Mouse (Mus musculus) ovary, postnatal 14 days (tissue): ENCODE measurements at regions not wholly inside any gene's neighbourhood (a gene's known extent, or its start where the extent isn't known, plus 50 kb on each side); places are given as distances from the start of the nearest gene placed in this dataset.

ENCODE experiments used
- DNase-seq: peaks from one replicate; pipeline ENCODE4 v3.0.0; 2022; ENCODE audit warnings: low spot score

DNA sequence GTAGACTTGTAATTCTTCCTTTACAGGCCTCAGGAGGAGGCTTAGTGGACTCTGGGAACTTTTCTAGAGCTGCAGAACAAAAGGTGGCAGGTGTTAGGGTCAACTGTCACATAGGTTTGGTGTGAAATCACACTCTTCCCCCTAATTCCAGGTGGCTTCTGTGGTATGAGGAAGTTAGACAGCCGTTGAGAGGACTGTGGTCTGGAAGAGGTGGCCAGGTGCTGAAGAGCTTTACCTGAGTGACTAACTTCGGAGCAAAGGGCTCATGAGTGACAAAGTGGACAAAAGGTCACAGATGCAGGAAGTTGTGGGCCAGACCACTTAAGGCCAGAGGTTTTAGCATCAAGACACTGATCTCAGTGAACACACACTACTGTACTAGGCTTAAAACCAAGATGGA is 209.1 kb upstream of the Nr2f2 start:
- DNase-seq, result no peak

DNA sequence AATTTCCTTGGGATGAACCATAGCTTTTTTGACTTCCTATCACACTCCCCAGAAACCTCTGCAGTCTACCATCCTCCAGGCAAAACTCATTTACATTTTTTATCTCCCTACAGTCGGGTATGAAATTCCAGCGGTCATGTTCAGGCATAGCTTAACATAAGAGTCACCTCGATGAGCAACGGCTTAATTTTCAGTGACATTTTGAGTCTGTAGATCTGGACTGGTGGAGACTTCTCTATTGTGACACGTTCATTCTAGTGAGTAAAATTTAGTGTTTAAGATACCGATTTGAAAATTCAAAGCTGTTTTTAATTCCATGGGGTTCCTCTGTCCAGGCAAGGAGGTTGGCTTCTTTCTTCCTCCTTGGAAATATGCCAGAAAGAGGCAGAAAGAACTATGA is 207.7 kb upstream of the Nr2f2 start:
- no peak for DNase-seq

DNA sequence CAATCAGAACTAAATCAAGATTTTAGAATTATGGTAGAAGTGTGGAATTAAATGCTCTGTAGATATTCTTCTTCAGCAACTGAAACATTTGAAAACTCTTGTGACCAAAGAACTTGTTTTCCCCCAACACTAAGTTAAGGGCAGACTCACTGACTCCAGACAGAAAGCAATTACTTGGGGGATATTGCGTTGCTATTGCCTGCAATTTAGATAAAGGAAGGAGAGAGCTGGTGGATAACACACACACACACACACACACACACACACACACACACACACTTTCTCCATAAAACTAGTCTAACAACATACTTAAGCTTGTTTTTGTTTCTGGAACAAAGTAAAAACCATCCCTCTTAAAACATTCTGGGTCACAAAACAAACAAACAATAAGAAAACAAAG is 198.5 kb upstream of the Nr2f2 start:
- DNase-seq, result no peak

DNA sequence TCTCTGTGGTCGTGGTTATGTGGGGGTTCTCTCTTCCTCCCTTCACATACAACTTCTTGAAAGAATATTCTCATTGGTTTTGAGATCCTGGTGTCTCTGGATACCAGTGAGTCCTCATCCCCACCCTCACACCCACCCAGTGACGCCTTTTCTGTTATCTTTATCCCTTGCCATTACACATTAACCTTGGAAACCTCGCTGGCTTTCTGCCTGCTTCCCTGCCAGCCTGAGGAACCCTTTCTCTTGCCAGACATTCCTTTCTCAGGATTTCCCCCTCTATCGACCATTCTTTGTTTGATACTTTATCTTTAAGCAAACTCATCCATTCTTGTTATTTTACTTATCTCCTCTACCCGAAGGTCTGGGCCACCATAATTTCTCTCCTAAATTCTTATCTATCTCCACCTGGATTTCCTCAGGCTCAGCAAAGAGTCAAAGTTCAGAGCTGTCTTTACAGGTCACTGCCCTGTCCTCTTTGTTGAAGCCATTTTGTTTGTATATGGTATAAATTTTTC is 182.5 kb upstream of the Nr2f2 start:
- no peak for DNase-seq

GRCm38 (mm10) chr7:70541881-70542665 is 175.5 kb upstream of the Nr2f2 start:
- DNase-seq, result no peak

DNA sequence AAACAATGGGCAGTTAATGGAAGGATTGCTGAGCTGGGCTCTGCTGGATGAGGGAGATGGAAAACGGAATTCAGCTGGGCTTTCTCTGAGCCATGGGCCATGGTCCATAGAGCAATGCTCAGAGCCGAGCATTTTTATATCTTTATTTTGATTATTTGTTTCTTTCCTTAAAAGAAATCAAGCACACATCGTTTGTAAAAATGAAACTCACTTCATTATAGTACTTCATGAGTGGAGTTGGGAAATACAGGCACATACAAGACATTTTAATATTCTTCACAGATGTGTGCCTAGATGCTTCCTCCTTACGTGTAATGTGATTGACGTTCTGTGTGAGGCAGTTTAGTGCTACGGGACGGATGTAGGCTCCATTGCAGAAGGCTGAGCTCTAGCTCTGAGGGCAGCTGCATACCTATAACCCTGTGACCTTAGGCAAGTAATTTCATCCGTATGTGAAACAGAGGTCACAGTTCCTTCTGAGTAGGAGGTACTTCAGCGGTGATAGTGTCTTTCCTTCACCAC is 172.6 kb upstream of the Nr2f2 start:
- DNase-seq, result no peak

GRCm38 (mm10) chr7:70536046-70536445 is 169.5 kb upstream of the Nr2f2 start:
- DNase-seq, result no peak

DNA sequence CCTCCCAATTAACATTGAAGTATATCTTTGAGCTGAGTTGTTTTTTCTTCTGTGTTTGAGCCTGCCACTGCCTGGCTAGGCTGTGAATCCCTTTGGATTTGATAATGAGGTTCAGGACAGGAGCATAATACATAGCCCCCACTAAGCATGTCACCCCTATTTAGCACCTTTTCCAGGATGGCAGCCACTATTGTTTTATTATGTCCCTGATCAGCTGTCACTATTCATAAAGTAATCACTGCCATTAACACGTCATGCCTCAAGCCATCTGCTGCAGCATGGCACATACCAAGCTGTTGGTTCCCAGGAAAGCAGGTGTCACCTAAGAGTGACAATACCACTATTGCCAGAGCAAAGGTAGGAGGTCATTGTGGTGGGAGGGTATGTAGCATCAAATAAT is 167.0 kb upstream of the Nr2f2 start:
- no peak for DNase-seq

DNA sequence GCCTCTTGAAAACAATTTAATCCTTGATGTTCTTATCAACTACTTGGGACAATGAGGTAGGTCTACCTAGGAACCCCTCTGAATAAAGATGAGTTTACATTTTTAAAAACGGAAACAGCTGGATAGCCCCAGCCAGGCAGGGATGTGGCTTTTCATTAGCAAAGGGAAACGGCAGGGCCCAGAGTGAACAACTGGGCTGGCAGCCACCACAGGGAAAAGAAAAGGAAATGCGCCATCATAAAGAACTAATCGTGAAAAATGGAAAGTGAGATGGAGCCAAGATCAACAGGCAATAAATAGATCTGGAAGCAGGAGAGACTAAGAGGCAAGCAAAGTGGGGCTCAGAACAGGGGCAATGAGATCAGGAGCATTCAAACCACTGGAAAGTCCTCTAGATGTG is 161.4 kb upstream of the Nr2f2 start:
- DNase-seq, result no peak

GRCm38 (mm10) chr7:70525372-70525771 is 158.8 kb upstream of the Nr2f2 start:
- no peak for DNase-seq

DNA sequence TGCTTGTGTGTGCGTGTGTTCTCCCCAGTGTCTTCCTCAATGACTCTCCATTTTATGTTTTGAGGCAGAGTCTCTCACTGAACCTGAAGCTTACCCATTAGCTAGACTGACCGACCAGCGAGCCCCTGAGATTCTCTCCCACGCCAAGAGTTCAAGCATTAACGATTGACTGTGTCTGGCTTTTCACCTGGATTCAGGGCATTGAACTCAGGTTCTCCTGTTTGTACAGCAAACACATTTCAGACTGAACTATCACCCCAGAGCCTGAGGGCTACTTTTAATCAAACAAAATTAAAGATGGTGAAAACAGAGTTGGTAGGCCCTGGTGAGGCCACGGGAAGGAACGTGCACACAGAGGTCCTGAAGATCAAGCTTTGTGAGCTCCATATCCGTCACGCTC is 158.2 kb upstream of the Nr2f2 start:
- no peak for DNase-seq

GRCm38 (mm10) chr7:70524251-70524650 is 157.7 kb upstream of the Nr2f2 start:
- DNase-seq, result no peak

DNA sequence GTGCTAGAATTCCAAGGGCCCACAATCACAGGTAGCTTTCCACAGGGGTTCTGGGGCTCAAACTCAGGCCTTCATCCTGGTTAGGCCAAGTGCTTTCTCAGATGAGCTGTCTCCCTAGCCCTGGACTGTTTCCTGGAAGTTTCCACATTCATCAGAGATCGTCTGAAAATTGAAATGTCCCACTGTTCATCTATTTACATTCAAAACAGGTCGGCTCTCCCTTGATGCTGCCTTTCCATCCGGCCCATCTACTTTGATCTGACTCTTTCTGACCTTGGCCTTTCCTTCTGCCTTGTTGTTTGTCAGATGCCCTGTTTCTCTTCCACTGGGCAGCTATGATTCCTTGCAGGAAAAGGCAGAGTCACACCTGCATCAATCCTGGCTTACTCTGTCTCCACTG is 150.2 kb upstream of the Nr2f2 start:
- no peak for DNase-seq

- no peak for DNase-seq
Measured at GRCm38 (mm10) chr7:70515341-70515851, 148.9 kb upstream of the Nr2f2 start.

- no peak for DNase-seq
Measured at GRCm38 (mm10) chr7:70514666-70515065, 148.1 kb upstream of the Nr2f2 start.

DNA sequence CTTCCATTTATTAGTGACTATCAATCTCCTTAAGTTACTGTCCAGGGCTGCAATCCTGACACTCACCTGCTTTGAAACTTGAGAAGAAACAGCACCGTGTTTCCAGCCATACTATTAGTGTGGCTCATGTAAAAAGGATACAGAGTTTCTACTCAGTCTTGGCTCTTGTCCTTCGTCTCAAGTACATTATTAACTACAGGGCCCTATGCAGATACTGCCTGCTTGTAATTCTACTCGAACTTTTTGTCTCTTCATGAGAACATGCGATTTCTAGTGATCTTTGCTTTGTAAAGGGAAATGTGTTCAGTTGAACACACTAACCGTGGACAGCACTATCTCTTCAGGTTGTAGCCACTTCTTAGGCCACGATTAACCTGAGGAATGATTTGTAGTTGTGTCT is 145.8 kb upstream of the Nr2f2 start:
- no peak for DNase-seq

GRCm38 (mm10) chr7:70505671-70506181 is 139.2 kb upstream of the Nr2f2 start:
- peak; percentile 18 for DNase-seq

DNA sequence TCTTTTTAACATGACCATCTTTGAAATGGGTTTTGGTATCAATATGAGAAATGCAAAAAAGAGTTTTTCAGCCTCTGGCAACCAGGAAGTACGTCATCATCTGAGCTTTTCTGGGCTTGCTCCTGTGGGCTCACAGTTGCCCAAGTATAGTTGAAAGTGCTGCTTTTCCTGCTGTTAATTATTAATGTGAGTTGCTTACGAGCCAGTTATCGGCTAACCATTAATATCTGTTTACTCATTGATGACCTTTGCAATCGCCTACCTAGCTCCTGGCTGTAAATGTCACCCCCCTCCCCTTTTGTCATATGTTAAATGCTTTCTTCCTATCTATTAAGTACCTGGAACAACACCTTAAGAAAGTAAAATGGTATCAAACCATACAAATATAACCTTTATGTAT is 135.3 kb upstream of the Nr2f2 start:
- no peak for DNase-seq

DNA sequence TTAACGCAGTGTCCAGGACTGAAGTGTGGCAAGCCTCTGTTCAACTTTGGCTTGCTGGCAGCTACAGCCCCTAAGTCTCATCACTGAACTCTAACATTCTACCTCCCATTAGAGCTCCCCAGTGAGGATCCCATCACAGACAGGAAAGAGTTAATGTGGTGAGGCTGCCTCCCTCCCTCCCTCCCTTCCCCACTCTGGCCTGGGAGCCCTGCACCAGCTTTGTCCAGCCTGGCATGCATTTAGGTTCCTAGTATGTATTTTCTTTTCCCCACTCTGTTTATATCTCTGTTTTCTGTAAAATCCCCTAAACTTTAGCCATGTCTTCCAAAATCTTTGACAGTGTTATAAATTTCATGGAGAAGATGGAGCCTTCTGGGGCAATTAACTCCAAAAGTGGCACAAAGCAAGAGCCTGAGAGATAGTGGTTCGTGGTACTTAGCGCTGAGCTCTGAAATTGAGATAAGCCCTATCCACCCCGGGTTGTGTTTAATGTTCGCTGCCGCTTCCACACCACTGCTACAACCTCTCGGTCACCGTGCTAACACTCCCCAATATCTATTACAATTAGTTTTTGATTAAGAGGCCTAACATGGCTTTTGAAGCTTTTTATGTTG is 130.1 kb upstream of the Nr2f2 start:
- DNase-seq, result no peak

GRCm38 (mm10) chr7:70484201-70484600 is 117.7 kb upstream of the Nr2f2 start:
- no peak for DNase-seq

GRCm38 (mm10) chr7:70483536-70483935 is 117.0 kb upstream of the Nr2f2 start:
- no peak for DNase-seq

DNA sequence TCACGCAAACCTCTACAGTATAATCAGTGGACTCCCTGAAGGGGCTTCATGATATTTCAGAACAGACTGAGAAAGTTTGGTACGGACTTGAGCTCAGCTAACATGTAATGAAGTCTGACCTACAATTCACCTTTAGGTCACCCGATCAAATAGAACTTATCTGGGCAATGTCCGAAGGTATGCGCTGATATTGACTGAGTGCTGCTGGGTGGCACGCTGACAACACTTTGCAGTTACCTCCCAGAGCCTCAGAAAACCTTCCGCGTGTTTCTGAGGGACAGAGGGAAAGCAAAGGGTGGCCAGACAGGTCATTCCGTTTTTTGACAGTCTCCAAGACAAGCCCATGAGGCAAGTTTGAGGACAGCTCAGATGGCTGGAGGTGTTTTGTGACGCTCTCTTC is 115.3 kb upstream of the Nr2f2 start:
- DNase-seq, result no peak

- DNase-seq, result no peak
Measured at GRCm38 (mm10) chr7:70472786-70473185, 106.3 kb upstream of the Nr2f2 start.
